Mouse (Mus musculus) embryonic facial prominence, embryonic 15.5 days (tissue): Measurements from ENCODE around the gene Duox1. TPM values are rescaled to one million over a fixed set of nuclear protein-coding genes. Genes with fewer than 3 reads are reported as not detected.

Experiments used
- ATAC-seq: fragments of 200-750 bp; cut with Nextera tagmentation; 2 replicates; pipeline ENCODE4 v1.8.0; 2017; ENCODE audit warnings: low read depth, moderate TSS enrichment; ENCODE audit not compliant: insufficient number of reproducible peaks, low FRiP score, low TSS enrichment
- H3K27ac ChIP-seq: fragments of 300-500 bp; sonication (generic); replicated peaks from 2 replicates; pipeline ENCODE4 v1.5.1; 2015; ENCODE audit warnings: mild to moderate bottlenecking, inconsistent platforms
- H3K27me3 ChIP-seq: fragments of 300-500 bp; sonication (generic); 2 replicates; pipeline ENCODE4 v1.6.1; 2015; ENCODE audit warnings: inconsistent platforms
- H3K36me3 ChIP-seq: fragments of 300-500 bp; sonication (generic); 2 replicates; pipeline ENCODE4 v1.6.1; 2015; ENCODE audit warnings: mild to moderate bottlenecking, inconsistent platforms
- H3K4me1 ChIP-seq: fragments of 300-500 bp; sonication (generic); 2 replicates; pipeline ENCODE4 v1.6.1; 2015; ENCODE audit warnings: inconsistent platforms
- H3K4me2 ChIP-seq: fragments of 300-500 bp; sonication (generic); replicated peaks from 2 replicates; pipeline ENCODE4 v1.6.1; 2015; ENCODE audit warnings: mild to moderate bottlenecking, inconsistent platforms
- H3K4me3 ChIP-seq: fragments of 300-500 bp; sonication (generic); replicated peaks from 2 replicates; pipeline ENCODE4 v1.5.1; 2015; ENCODE audit warnings: mild to moderate bottlenecking, inconsistent platforms
- H3K9ac ChIP-seq: fragments of 300-500 bp; sonication (generic); 2 replicates; pipeline ENCODE4 v1.6.1; 2015; ENCODE audit warnings: inconsistent platforms
- H3K9me3 ChIP-seq: fragments of 300-500 bp; sonication (generic); replicated peaks from 2 replicates; pipeline ENCODE4 v1.6.1; 2016; ENCODE audit warnings: inconsistent platforms
- WGBS: fragments of 180-500 bp; shearing (Covaris S2); methylation state at CpG from one replicate; pipeline ENCODE4 v1.1.7; 2015; 5-methylcytosine and 5-hydroxymethylcytosine counted together
- polyA plus RNA-seq: library from polyadenylated mRNA; unstranded; fragments of >200 nt; fragmentation: Nextera tagmentation; extraction: Ambion mirVana; gene quantifications from 2 replicates; pipeline ENCODE4 v1.2.1, GENCODE M21; 2015

The Duox1 gene
- polyA plus RNA-seq, 1 experiment from 2014 or later: 1.5 TPM

GRCm38 (mm10) chr2:122368081-122368971, 52.9 kb downstream of the Duox1 start:
- peak overlapping the region; percentile 85 for H3K9ac ChIP-seq
- no peaks in the 10 kb centered on the region for H3K9me3 ChIP-seq
- peak overlapping the region; percentile 72; the same call in 1 of the 2 replicates for H3K27ac ChIP-seq
- peaks cover 22% of the 10 kb centered on the region for H3K4me1 ChIP-seq
- H3K4me3 ChIP-seq: peak overlapping the region; percentile 76
- no peaks in the 10 kb centered on the region for H3K27me3 ChIP-seq
- WGBS: 1% methylated on average over 42 of the region's 55 CpGs
- peaks cover 7% of the 10 kb centered on the region; the same call in 1 of the 2 replicates for H3K36me3 ChIP-seq
- H3K4me2 ChIP-seq: peak overlapping the region; percentile 84
- peak; percentile 75 for ATAC-seq

GRCm38 (mm10) chr2:122368995-122369739, 53.7 kb downstream of the Duox1 start, which contains the start of gene Shf:
Shf (minus strand) TSS chr2:122369162.
- Histone ChIP-seq H3K9ac (peak within 1 kb of the TSS; percentile 85), H3K27me3 (no peaks in the 10 kb centered on the region), H3K36me3 (peaks cover under 1% of the 10 kb centered on the region; the same call in 1 of the 2 replicates), H3K4me3 (peak within 1 kb of the TSS; percentile 76), H3K4me2 (peak within 1 kb of the TSS; percentile 84), H3K4me1 (peaks cover 22% of the 10 kb centered on the region), H3K27ac (peak within 1 kb of the TSS; percentile 72; the same call in 1 of the 2 replicates), H3K9me3 (no peaks in the 10 kb centered on the region)
- under 1% methylated on average over 40 of the region's 54 CpGs for WGBS
- peak; percentile 95 for ATAC-seq

GRCm38 (mm10) chr2:122370101-122370750, 54.8 kb downstream of the Duox1 start:
- no peak for ATAC-seq
- no peaks in the 10 kb centered on the region for H3K27me3 ChIP-seq

GRCm38 (mm10) chr2:122372067-122372466, 56.6 kb downstream of the Duox1 start:
- H3K9ac ChIP-seq: no peak overlapping the region
- WGBS: 62% methylated on average over 3 of the region's 3 CpGs
- no peak overlapping the region for H3K4me2 ChIP-seq
- H3K9me3 ChIP-seq: no peaks in the 10 kb centered on the region
- no peaks in the 10 kb centered on the region for H3K27me3 ChIP-seq
- H3K27ac ChIP-seq: no peak overlapping the region
- H3K36me3 ChIP-seq: no peaks in the 10 kb centered on the region
- ATAC-seq: no peak
- peaks cover 20% of the 10 kb centered on the region for H3K4me1 ChIP-seq
- H3K4me3 ChIP-seq: no peak overlapping the region

More at GRCm38 (mm10) chr2:122370101-122370750, 54.8 kb downstream of the Duox1 start:
- Histone ChIP-seq H3K4me3 (no peak overlapping the region), H3K9ac (no peak overlapping the region), H3K4me2 (no peak overlapping the region), H3K9me3 (no peaks in the 10 kb centered on the region), H3K36me3 (no peaks in the 10 kb centered on the region), H3K27ac (no peak overlapping the region), H3K4me1 (peaks cover 22% of the 10 kb centered on the region)
- 41% methylated on average over 10 of the region's 10 CpGs for WGBS

- no peak for ATAC-seq
- Histone ChIP-seq H3K4me2 (no peak overlapping the region), H3K36me3 (no peaks in the 10 kb centered on the region), H3K9ac (no peak overlapping the region), H3K9me3 (no peaks in the 10 kb centered on the region), H3K4me1 (peaks cover 16% of the 10 kb centered on the region), H3K27ac (no peak overlapping the region), H3K4me3 (no peak overlapping the region), H3K27me3 (no peaks in the 10 kb centered on the region)
- WGBS: 71% methylated on average over 1 of the region's 1 CpGs
Observed at GRCm38 (mm10) chr2:122372541-122372940, 57.1 kb downstream of the Duox1 start.

GRCm38 (mm10) chr2:122374012-122374411, 58.5 kb downstream of the Duox1 start:
- WGBS: 78% methylated on average over 5 of the region's 5 CpGs
- Histone ChIP-seq H3K4me1 (peaks cover 8% of the 10 kb centered on the region), H3K4me2 (no peak overlapping the region), H3K9ac (no peak overlapping the region), H3K4me3 (no peak overlapping the region), H3K9me3 (no peaks in the 10 kb centered on the region), H3K27me3 (no peaks in the 10 kb centered on the region), H3K27ac (no peak overlapping the region), H3K36me3 (no peaks in the 10 kb centered on the region)
- no peak for ATAC-seq

GRCm38 (mm10) chr2:122374666-122375331, 59.3 kb downstream of the Duox1 start:
- peak overlapping the region; percentile 80 for H3K4me3 ChIP-seq
- ATAC-seq: no peak
- H3K4me1 ChIP-seq: peaks cover 3% of the 10 kb centered on the region; the same call in 1 of the 2 replicates
- peak overlapping the region; percentile 12; the same call in 1 of the 2 replicates for H3K9ac ChIP-seq
- peak overlapping the region; percentile 58; the same call in 1 of the 2 replicates for H3K27ac ChIP-seq
- peak overlapping the region; percentile 45 for H3K4me2 ChIP-seq
- no peaks in the 10 kb centered on the region for H3K9me3 ChIP-seq
- no peaks in the 10 kb centered on the region for H3K27me3 ChIP-seq
- 19% methylated on average over 23 of the region's 23 CpGs for WGBS
- no peaks in the 10 kb centered on the region for H3K36me3 ChIP-seq

- peak overlapping the region; percentile 68 for H3K9ac ChIP-seq
- WGBS: 0% methylated on average over 32 of the region's 32 CpGs
- peak overlapping the region; percentile 84 for H3K4me2 ChIP-seq
- H3K4me3 ChIP-seq: peak overlapping the region; percentile 80
- H3K9me3 ChIP-seq: no peaks in the 10 kb centered on the region
- H3K36me3 ChIP-seq: no peaks in the 10 kb centered on the region
- peak; percentile 82 for ATAC-seq
- peak overlapping the region; percentile 92 for H3K27ac ChIP-seq
- H3K4me1 ChIP-seq: peaks cover 3% of the 10 kb centered on the region; the same call in 1 of the 2 replicates
- no peaks in the 10 kb centered on the region for H3K27me3 ChIP-seq
Observed at GRCm38 (mm10) chr2:122375391-122375991, 60.0 kb downstream of the Duox1 start.

- ATAC-seq: no peak
- peak overlapping the region; percentile 80 for H3K4me3 ChIP-seq
- no peaks in the 10 kb centered on the region for H3K36me3 ChIP-seq
- H3K4me1 ChIP-seq: peaks cover 6% of the 10 kb centered on the region; the same call in 1 of the 2 replicates
- peak overlapping the region; percentile 92 for H3K27ac ChIP-seq
- H3K9ac ChIP-seq: peak overlapping the region; percentile 68
- no peaks in the 10 kb centered on the region for H3K27me3 ChIP-seq
- no peaks in the 10 kb centered on the region for H3K9me3 ChIP-seq
- WGBS: 1% methylated on average over 22 of the region's 22 CpGs
- peak overlapping the region; percentile 84 for H3K4me2 ChIP-seq
Observed at GRCm38 (mm10) chr2:122376041-122376561, 60.6 kb downstream of the Duox1 start.

- under 1% methylated on average over 28 of the region's 28 CpGs for WGBS
- ATAC-seq: peak; percentile 92
Observed at GRCm38 (mm10) chr2:122377215-122377674, 61.8 kb downstream of the Duox1 start.

More at GRCm38 (mm10) chr2:122377215-122377674, 61.8 kb downstream of the Duox1 start:
- H3K9me3 ChIP-seq: no peaks in the 10 kb centered on the region
- peaks cover 6% of the 10 kb centered on the region; the same call in 1 of the 2 replicates for H3K4me1 ChIP-seq
- peak overlapping the region; percentile 95 for H3K27ac ChIP-seq
- H3K27me3 ChIP-seq: no peaks in the 10 kb centered on the region
- H3K36me3 ChIP-seq: no peaks in the 10 kb centered on the region
- H3K4me3 ChIP-seq: peak overlapping the region; percentile 66
- peak overlapping the region; percentile 54 for H3K4me2 ChIP-seq
- H3K9ac ChIP-seq: peak overlapping the region; percentile 51
